Mouse (Mus musculus) lung, postnatal 25 days (tissue): ENCODE data around the gene Dusp8.

Experiments
- DNase-seq: peaks from one replicate; pipeline ENCODE4 v3.0.0; 2022; ENCODE audit warnings: low spot score

Gene Dusp8

GRCm38 (mm10) chr7:142086159-142086905 is 9.3 kb downstream of the Dusp8 start:
- DNase-seq, result no peak

DNA sequence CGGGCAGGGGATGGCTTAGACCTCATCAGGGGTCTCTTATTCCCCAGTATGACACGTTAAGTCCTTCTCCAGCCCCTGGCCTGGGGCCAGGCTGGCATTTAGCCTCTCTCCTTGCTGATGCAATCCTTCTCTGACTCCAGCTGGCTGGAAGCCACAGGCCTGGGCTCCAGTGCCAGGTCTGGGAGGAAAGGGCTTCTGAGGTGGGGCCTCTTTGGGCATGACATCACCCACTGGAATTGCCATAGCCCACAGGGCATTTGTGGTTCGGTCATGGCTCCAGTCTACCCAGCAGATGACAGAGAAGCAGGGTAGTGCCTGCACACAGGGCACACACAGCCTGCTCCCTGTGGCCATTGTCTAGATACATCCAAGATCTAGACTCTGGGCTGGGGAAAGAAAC is 10.8 kb downstream of the Dusp8 start:
- peak; percentile 85 for DNase-seq

DNA sequence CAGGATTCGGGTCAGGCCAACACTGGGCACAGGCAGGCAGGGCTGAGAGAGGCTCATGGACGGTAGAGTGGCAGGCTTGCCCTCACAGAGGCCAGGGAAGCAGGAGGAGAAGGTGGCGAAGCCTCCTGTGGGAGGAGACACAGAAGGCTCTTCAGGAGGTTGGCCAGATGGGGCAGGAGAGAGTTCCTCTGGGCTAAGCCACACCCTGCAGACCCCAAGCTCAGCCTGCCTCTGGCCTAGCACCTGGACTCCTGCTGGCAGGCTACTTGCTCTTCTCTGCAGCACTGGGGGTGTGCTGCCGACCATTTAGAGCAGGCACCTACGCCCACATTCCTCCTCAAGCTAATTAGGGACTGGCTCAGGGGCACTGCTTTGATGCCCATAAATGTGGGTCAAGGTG is 11.2 kb downstream of the Dusp8 start:
- no peak for DNase-seq

GRCm38 (mm10) chr7:142083588-142084317 is 11.9 kb downstream of the Dusp8 start:
- DNase-seq, result peak; percentile 77

DNA sequence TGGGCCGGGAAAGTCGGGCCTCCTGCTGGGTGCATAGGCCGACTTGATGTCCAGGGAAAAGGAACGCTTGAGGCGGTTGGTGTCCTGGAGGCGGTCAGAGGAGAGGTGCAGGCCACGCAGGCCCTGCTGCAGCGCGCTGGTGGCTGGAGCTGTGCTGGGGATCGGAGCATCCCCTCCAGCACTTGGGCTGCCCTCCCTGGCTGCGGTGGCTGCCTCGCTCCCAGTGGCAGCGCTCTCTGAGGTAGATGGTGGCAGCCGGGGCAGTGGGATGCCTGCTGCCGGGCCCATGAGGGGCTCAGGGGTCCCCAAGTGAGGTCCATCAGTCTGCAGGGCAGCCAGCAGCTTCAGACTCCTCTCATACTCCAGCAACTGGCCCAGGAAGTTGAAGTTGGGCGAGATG is 13.0 kb downstream of the Dusp8 start:
- no peak for DNase-seq

GRCm38 (mm10) chr7:142082179-142082578 is 13.5 kb downstream of the Dusp8 start:
- no peak for DNase-seq

DNA sequence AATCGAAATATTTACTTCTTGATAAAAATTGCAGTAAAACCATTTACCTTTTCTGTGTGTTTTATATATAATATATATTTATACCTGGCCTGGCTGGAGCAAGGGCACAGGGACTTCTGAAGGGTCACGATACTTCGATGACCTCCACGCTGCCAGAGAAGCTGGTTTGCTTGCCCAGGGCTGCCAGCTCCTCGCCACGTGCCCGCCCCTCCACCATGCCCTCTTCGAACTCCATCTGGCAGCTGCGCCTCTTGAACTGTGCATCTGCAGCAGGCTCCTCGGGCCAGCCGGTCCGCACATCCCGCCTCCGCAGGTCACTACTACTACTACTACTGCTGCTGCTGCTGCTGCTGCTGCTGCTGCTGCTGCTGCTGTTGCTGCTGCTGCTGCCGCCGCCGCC is 13.9 kb downstream of the Dusp8 start:
- DNase-seq, result no peak

DNA sequence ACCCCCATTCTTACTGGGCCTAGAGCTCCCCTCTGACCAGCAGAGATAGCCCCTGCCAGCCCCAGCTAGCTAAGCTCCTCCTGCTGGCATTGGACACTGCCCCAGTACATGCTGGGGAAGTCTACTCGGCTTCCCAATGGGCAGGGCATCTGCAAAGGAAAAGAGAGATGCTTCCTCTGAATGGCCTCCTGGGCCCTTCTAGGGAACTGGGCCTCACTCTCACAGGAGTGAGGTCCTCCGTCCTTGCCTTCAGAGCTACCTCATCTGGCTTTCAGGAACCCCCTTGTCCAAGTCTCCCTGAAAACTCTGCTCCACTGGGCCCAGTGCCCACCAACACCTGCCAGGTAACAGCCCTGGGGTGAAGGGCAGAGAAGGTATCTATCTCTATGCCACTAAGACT is 14.8 kb downstream of the Dusp8 start:
- no peak for DNase-seq

DNA sequence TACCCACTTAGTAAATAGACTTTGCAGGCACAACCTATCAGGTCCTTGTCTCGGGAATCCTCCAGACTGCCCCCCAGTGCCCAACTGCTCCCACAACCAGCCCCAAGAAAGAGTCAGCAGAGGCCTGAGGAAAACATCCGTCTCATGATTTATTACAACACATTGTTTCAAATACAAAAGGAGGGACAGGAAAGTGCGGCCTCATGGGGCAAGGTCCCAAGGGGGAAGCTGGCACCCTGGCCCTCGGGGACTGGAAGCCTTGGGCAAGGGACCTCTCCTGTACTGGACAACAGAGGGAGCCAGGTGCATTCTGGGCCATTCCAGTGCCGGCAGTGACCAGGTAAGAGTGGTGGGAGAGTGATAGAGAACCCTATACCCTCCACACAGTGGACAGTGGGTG is 16.3 kb downstream of the Dusp8 start:
- peak; percentile 44 for DNase-seq

- DNase-seq, result no peak
Measured at GRCm38 (mm10) chr7:142077138-142077537, 18.5 kb downstream of the Dusp8 start.

GRCm38 (mm10) chr7:142074146-142074886 is 21.3 kb downstream of the Dusp8 start:
- DNase-seq, result no peak

DNA sequence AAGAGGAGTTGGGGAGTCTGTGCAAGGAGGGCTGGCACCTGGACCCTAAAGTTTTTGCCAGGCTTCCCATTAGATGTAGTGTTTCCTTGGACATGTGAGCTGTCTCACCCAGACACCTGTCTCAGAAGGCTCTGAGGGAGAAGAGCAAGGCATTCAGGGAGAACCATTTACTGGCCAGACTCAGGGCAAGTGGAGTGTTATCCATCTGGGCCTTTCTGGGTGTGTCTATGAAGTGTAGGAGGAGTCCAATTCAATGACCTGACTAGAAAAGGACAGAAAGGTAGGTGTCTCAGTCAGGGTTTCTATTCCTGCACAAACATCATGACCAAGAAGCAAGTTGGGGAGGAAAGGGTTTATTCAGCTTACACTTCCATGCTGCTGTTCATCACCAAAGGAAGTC is 23.9 kb downstream of the Dusp8 start:
- DNase-seq, result no peak

DNA sequence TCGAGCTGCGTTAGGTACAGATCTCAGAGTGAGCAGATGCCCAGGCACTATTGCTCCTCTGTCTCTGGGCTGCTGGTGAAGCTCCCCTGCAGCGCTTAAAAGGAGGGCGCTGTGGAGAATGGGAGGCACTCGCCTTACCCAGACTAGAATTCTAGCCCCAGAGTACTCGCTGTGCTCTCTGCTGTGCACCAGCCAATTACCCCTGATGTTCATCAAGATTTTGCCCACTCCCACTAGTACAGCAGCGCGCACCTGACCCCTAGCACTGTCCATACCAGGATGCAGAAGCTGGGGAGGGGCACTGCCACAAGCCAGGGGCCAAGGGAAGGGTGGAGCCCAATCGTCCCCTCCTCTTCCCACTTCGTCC is 24.4 kb downstream of the Dusp8 start:
- no peak for DNase-seq

DNA sequence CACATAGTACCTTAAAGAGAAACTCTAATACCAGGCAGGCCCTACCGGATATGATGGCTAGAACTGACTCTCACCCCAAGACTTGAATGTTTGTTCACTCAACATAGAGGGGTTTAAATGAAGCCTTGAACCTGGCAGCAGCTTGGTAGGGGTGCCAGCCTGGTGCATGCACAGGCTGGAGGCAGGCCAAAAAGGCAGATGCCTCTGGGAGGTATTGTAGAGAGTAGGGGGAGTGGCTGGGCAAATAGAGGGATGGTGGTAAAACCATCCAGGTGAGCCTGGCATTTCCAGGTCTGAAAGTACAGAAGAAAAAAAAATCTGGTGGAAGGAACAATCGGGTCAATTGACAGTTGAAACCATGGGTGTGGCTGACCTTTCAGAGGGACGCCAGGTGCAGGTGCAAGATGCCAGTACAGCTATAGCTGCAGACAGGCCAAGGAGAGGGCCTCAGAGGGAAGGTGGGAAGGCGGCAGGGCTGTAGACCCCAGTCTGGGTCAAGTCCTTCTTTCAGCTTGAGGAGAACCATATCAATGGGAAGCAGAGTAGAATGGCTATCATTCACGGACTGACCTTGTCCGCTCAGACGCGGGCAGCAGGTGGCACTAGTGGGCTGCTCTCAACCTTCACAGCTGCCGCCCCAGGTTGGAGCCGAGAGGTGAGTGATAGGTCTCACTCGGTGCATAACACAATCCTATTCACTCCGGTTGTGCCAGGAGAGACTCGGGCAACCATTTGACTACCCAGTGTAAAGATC is 25.0 kb downstream of the Dusp8 start:
- DNase-seq, result peak; percentile 81

GRCm38 (mm10) chr7:142068429-142068828 is 27.2 kb downstream of the Dusp8 start:
- DNase-seq, result no peak

DNA sequence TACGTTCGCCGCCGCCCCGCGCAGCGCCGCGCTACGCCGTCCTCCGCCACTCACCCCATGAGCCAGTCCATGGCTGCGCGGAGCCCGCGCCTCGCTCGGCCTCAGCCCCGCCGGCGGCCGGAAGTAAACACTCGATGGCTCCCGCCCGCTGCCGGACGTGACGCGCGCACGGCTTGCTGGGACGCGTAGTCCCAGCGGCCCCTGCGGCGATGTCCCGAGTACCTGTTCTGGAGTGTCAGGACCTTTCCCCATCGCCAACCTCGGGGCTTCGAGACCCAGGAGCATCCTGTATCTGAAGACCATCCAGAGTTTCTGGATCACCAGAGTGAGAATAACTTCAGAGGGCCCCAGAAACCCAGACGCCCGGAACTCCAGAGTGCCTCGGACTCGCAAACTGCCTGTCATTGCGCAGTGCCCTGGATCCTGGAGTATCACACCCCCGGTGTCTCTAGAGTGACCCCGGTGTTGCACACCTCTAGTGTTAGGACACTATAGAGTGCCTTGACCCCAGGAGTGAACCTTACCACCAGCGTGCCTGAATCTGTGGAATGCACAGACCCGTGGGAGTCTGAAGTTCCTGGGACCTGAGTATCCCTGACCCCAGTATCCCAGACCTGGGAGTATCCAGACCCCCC is 34.6 kb downstream of the Dusp8 start, which contains the start of gene Mob2:
Mob2 (minus strand) TSS at position 135 of the 635 bp plus-strand sequence.
- peak; percentile 92 for DNase-seq

DNA sequence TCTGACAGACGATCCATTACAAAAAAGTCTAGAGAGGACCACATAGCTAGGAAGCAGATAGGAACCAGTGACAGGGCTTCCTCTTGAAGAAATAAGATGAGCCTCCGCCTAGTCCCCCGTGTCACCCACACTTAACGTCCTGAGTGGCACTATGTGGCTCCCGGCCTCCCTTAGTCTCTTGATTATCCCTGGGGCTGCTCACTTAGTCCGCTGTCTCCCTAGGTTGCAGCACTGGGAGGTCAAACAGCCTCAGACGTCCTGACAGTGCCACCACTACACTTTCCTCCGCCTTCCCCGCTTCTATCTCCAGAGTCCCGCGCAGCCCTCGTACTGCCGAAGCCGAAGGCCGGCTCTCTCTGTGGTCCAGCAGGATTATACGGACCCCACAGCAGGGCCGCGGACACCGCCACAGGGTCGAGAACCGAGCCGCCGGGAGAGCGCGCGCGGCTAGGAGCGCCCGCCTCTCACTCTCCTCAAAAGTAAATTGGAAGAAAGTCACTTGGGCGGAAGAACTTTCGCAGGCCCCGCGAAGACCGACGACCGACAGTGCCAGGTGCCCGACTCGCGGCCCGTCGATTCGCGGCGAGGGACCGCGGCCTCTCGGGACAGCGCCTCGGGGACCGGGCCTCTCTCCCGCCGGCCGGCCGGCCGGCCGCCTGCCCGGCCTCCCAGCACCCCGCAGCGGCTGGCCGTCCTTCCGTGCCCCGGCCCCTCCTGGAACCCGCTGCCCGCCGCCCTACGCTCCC is 35.3 kb downstream of the Dusp8 start:
- DNase-seq, result no peak

DNA sequence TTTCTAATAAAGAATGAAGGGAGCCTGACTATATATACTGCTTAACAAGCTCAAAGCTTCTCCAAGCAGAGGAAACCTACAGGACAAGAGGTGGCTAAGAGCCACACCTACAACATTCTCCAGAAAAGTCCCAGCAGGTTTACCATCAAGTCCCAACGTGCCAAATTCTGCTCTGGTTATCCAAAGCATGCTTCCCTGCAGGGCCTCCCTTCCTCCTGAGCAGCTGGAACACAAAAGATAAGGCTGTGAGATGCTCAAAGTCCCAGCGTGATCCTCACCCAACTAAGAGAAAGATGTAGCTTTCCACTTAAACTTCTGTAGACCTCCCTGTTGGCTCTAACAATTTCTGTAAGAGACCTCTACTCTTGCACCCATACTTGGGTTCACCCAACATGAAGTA is 36.6 kb downstream of the Dusp8 start:
- no peak for DNase-seq

GRCm38 (mm10) chr7:142057121-142057520 is 38.5 kb downstream of the Dusp8 start:
- no peak for DNase-seq

- DNase-seq, result peak; percentile 53
Measured at GRCm38 (mm10) chr7:142056601-142057061, 39.0 kb downstream of the Dusp8 start.

- DNase-seq, result no peak
Measured at GRCm38 (mm10) chr7:142055431-142055830, 40.2 kb downstream of the Dusp8 start.
